Mouse (Mus musculus) ES-E14 (cell line): ENCODE data around the gene Wdr64. TPM values are rescaled to one million over a fixed set of nuclear protein-coding genes. Genes with fewer than 3 reads are reported as not detected.

Experiments
- DNase-seq: peaks from one replicate; pipeline ENCODE4 v3.0.0-alpha.2; 2013; ENCODE audit warnings: low read depth, low spot score
- H3K27ac ChIP-seq: 2 replicates; pipeline ENCODE4 v1.5.1; 2012; ENCODE audit warnings: low read depth, mild to moderate bottlenecking, low read length, moderate library complexity, mixed read lengths; ENCODE audit not compliant: poor library complexity, insufficient read depth, severe bottlenecking
- H3K36me3 ChIP-seq: 2 replicates; pipeline ENCODE4 v1.6.1; 2012; ENCODE audit warnings: mild to moderate bottlenecking, low read length, moderate library complexity, mixed read lengths; ENCODE audit not compliant: control insufficient read depth, poor library complexity, insufficient read depth, severe bottlenecking
- H3K4me1 ChIP-seq, 2 experiments: fragments of 150-350 bp in 1 of 2; sonication (generic) in 1 of 2; 2 replicates each; pipeline ENCODE4 v1.6.1; 2012; ENCODE audit warnings: low read length in 2 of 2, mild to moderate bottlenecking in 1 of 2, mixed read lengths in 1 of 2; ENCODE audit not compliant: control insufficient read depth in 2 of 2, insufficient read depth in 2 of 2, poor library complexity in 1 of 2
- H3K4me3 ChIP-seq, 2 experiments: fragments of 150-350 bp in 1 of 2; sonication (generic) in 1 of 2; 2 replicates each; pipeline ENCODE4 v1.5.1; 2012; ENCODE audit warnings: low read length in 2 of 2, low read depth in 1 of 2, mild to moderate bottlenecking in 1 of 2, mixed read lengths in 1 of 2; ENCODE audit not compliant: insufficient read depth in 1 of 2, poor library complexity in 1 of 2, severe bottlenecking in 1 of 2
- H3K9ac ChIP-seq: 2 replicates; pipeline ENCODE4 v1.6.1; 2012; ENCODE audit warnings: low read depth, mild to moderate bottlenecking, low read length, mixed read lengths; ENCODE audit not compliant: poor library complexity, insufficient read depth, severe bottlenecking
- H3K9me3 ChIP-seq: fragments of 150-350 bp; sonication (generic); 2 replicates; pipeline ENCODE4 v1.6.1; 2012; ENCODE audit warnings: low read depth, mild to moderate bottlenecking, low read length; ENCODE audit not compliant: control insufficient read depth, insufficient read depth
- CHD2 ChIP-seq: IDR thresholded peaks from 2 replicates; pipeline ENCODE4 v1.6.1; 2014; ENCODE audit warnings: mild to moderate bottlenecking, low read depth, low read length, inconsistent platforms
- HCFC1 ChIP-seq: IDR thresholded peaks from 2 replicates; pipeline ENCODE4 v1.6.1; 2012; ENCODE audit warnings: low read length, inconsistent platforms, borderline replicate concordance; ENCODE audit not compliant: insufficient read depth
- MAFK ChIP-seq: IDR thresholded peaks from 2 replicates; pipeline ENCODE4 v1.6.1; 2014; ENCODE audit warnings: mild to moderate bottlenecking, low read depth, low read length, inconsistent platforms; ENCODE audit not compliant: insufficient read depth
- ZC3H11A ChIP-seq: IDR thresholded peaks from 2 replicates; pipeline ENCODE4 v1.6.1; 2012; ENCODE audit warnings: low read depth, mild to moderate bottlenecking, inconsistent platforms, low read length, borderline replicate concordance
- ZNF384 ChIP-seq: IDR thresholded peaks from 2 replicates; pipeline ENCODE4 v1.6.1; 2012; ENCODE audit warnings: low read depth, low read length, inconsistent platforms
- in situ Hi-C, 2 experiments: fragments of 600-800 bp; cut with MboI; formaldehyde crosslinking; loops; one replicate each; pipeline ENCODE4 v1.15.1; 2025; ENCODE audit warnings: low sequenced_read_pairs in 2 of 2, inconsistent platforms in 1 of 2; ENCODE audit not compliant: unreplicated experiment in 2 of 2
- total RNA-seq: library from RNA; depleted of rRNA; stranded (reverse); fragments of 300-350 nt; gene quantifications from 2 replicates; pipeline ENCODE4 v1.2.3, GENCODE M21; 2012

The Wdr64 gene
- total RNA-seq, 1 experiment, result 0.94 TPM

- H3K27ac ChIP-seq, result no peak overlapping the region
- TF ChIP-seq ZC3H11A (no peak), ZNF384 (no peak), HCFC1 (no peak), MAFK (no peak), CHD2 (no peak)
- no peak overlapping the region for H3K4me3 ChIP-seq
- no peak overlapping the region for H3K9ac ChIP-seq
- in situ Hi-C loops, result no loop called here
- H3K36me3 ChIP-seq, result no peaks in the 10 kb centered on the region
- no peaks in the 10 kb centered on the region; the same call in 1 of the 2 replicates for H3K9me3 ChIP-seq
- DNase-seq, result no peak
- H3K4me1 ChIP-seq, result no peaks in the 10 kb centered on the region
Observed at GRCm38 (mm10) chr1:175754576-175755364, 56.4 kb downstream of the Wdr64 start.

- Histone ChIP-seq H3K36me3 (no peaks in the 10 kb centered on the region), H3K9me3 (no peaks in the 10 kb centered on the region), H3K4me1 (no peaks in the 10 kb centered on the region), H3K9ac (no peak overlapping the region), H3K27ac (no peak overlapping the region), H3K4me3 (no peak overlapping the region)
- in situ Hi-C loops, result no loop called here
- DNase-seq, result no peak
- TF ChIP-seq CHD2 (no peak), ZC3H11A (no peak), MAFK (no peak), ZNF384 (no peak), HCFC1 (no peak)
Observed at GRCm38 (mm10) chr1:175794668-175795067, 96.3 kb downstream of the Wdr64 start.

GRCm38 (mm10) chr1:175808356-175808755, 110.0 kb downstream of the Wdr64 start:
- DNase-seq, result no peak
- no peak overlapping the region for H3K9ac ChIP-seq
- H3K36me3 ChIP-seq, result no peaks in the 10 kb centered on the region
- no peaks in the 10 kb centered on the region for H3K9me3 ChIP-seq
- H3K4me1 ChIP-seq, result no peaks in the 10 kb centered on the region
- in situ Hi-C loops, result no loop called here
- TF ChIP-seq ZC3H11A (no peak), MAFK (no peak), CHD2 (no peak), HCFC1 (no peak), ZNF384 (no peak)
- no peak overlapping the region for H3K4me3 ChIP-seq
- H3K27ac ChIP-seq, result no peak overlapping the region

GRCm38 (mm10) chr1:175811625-175812024, 113.2 kb downstream of the Wdr64 start:
- in situ Hi-C loops, result no loop called here
- DNase-seq, result peak; percentile 6
- Histone ChIP-seq H3K4me3 (no peak overlapping the region), H3K27ac (no peak overlapping the region), H3K4me1 (no peaks in the 10 kb centered on the region), H3K9me3 (no peaks in the 10 kb centered on the region), H3K9ac (no peak overlapping the region), H3K36me3 (no peaks in the 10 kb centered on the region)
- TF ChIP-seq ZNF384 (no peak), HCFC1 (no peak), CHD2 (no peak), MAFK (no peak), ZC3H11A (no peak; the same call in 1 of the 2 replicates)
